Mouse (Mus musculus): ENCODE measurements around the gene Trio.

GRCm38 (mm10) chr15:27911196-27911595 lies 114.5 kb downstream of the Trio start:
- no peak for TF ChIP-seq MYOD1 (IDR thresholded peaks at IDR 0.05; ENCODE audit: control insufficient read depth in 1 of 3, insufficient read length in 2 of 3, low read depth in 2 of 3)
- no peak for TF ChIP-seq USF1 (IDR thresholded peaks at IDR 0.05; ENCODE audit: low read depth)
- no peak for TF ChIP-seq TCF12 (IDR thresholded peaks at IDR 0.05; ENCODE audit: insufficient read depth, poor library complexity, severe bottlenecking)
- TF ChIP-seq MYOG (IDR thresholded peaks at IDR 0.05; ENCODE audit: control insufficient read depth in 1 of 3, insufficient read depth in 1 of 3, insufficient read length in 2 of 3, low read depth in 2 of 3) = no peak

All from myocyte (in vitro differentiated cells).